In genomic region chr9:59072076-59072777, GRCm38 (mm10) we compare ENCODE assay signal across 8 mouse cellular contexts. TPM values are rescaled to one million over a fixed set of nuclear protein-coding genes. Genes with fewer than 3 reads are reported as not detected.
DNase-seq lines count a peak whose midpoint lies in the region; ATAC-seq and TF ChIP-seq lines count a peak whose summit lies in the region.

No protein-coding gene starts in this region.

- no peaks in the 10 kb centered on the region for H3K27me3 ChIP-seq in heart, embryonic 12.5 days (replicated peaks)
- no peaks in the 10 kb centered on the region for H3K27me3 ChIP-seq in heart, adult 2 months (ENCODE audit: control insufficient read depth, insufficient read depth, low read length)
- no peaks in the 10 kb centered on the region for H3K27me3 ChIP-seq in forebrain, postnatal 0 days (ENCODE audit: insufficient read depth, low read length)
- H3K27me3 ChIP-seq in midbrain, embryonic 12.5 days, result peaks cover 27% of the 10 kb centered on the region

- WGBS in heart, embryonic 12.5 days, result 45% methylated on average over 14 of the region's 14 CpGs
- 64% methylated on average over 14 of the region's 14 CpGs for WGBS in heart, adult 2 months
- 13% methylated on average over 14 of the region's 14 CpGs for WGBS in forebrain, postnatal 0 days
- 14% methylated on average over 14 of the region's 14 CpGs for WGBS in midbrain, embryonic 12.5 days

- no peak for TF ChIP-seq POLR2A in heart, adult 2 months (IDR thresholded peaks at IDR 0.05; ENCODE audit: insufficient read depth, low read depth, low read length)
- no peak for TF ChIP-seq POLR2A in brain, embryonic 14.5 days (IDR thresholded peaks at IDR 0.05; ENCODE audit: borderline replicate concordance, extremely low read depth, insufficient read depth, insufficient read length, poor library complexity, severe bottlenecking)

- H3K36me3 ChIP-seq in heart, embryonic 12.5 days, result no peaks in the 10 kb centered on the region
- no peaks in the 10 kb centered on the region for H3K36me3 ChIP-seq in heart, adult 2 months (ENCODE audit: control insufficient read depth, insufficient read depth, low read length)
- no peaks in the 10 kb centered on the region for H3K36me3 ChIP-seq in forebrain, postnatal 0 days (ENCODE audit: insufficient read depth)
- no peaks in the 10 kb centered on the region for H3K36me3 ChIP-seq in midbrain, embryonic 12.5 days

- H3K9me3 ChIP-seq in heart, embryonic 12.5 days (replicated peaks), result no peaks in the 10 kb centered on the region
- no peaks in the 10 kb centered on the region for H3K9me3 ChIP-seq in forebrain, postnatal 0 days (ENCODE audit: low read length)
- no peaks in the 10 kb centered on the region for H3K9me3 ChIP-seq in midbrain, embryonic 12.5 days

- no peak for TF ChIP-seq CTCF in heart, adult 2 months (IDR thresholded peaks at IDR 0.05)
- no peak for TF ChIP-seq CTCF in brain, embryonic 14.5 days (IDR thresholded peaks at IDR 0.05; ENCODE audit: borderline replicate concordance, extremely low read depth, insufficient read depth, insufficient read length)
- no peak for TF ChIP-seq CTCF in forebrain, postnatal 0 days (IDR thresholded peaks at IDR 0.05; ENCODE audit: low read depth)

- H3K27ac ChIP-seq in heart, embryonic 12.5 days (ENCODE audit: poor library complexity, severe bottlenecking), result no peak overlapping the region
- no peak overlapping the region; the same call in 1 of the 2 replicates for H3K27ac ChIP-seq in heart, adult 2 months
- H3K27ac ChIP-seq in forebrain, postnatal 0 days (ENCODE audit: low read depth, low read length), result peak overlapping the region; percentile 71
- H3K27ac ChIP-seq in midbrain, embryonic 12.5 days (replicated peaks), result peak overlapping the region; percentile 76

- no peak for ATAC-seq in heart, embryonic 12.5 days (ENCODE audit: insufficient number of reproducible peaks, low FRiP score)
- peak; percentile 90 for ATAC-seq in forebrain, postnatal 0 days
- peak; percentile 79 for ATAC-seq in midbrain, embryonic 12.5 days (ENCODE audit: low FRiP score, low read depth)
- no peak for ATAC-seq in inflammation-experienced regulatory T-cells, adult 6 months

- peak overlapping the region; percentile 43 for H3K4me2 ChIP-seq in heart, embryonic 12.5 days
- H3K4me2 ChIP-seq in forebrain, postnatal 0 days (ENCODE audit: low read depth), result peak overlapping the region; percentile 24
- H3K4me2 ChIP-seq in midbrain, embryonic 12.5 days (replicated peaks), result peak overlapping the region; percentile 56

- intact Hi-C loops in heart, adult 2 months (cut with DNase I), result no loop called here

- H3K4me3 ChIP-seq in heart, embryonic 12.5 days, result no peak overlapping the region
- no peak overlapping the region for H3K4me3 ChIP-seq in heart, adult 2 months
- no peak overlapping the region; the same call in 1 of the 2 replicates for H3K4me3 ChIP-seq in forebrain, postnatal 0 days (ENCODE audit: low read depth, low read length)
- peak overlapping the region; percentile 30 for H3K4me3 ChIP-seq in midbrain, embryonic 12.5 days

- H3K79me2 ChIP-seq in heart, adult 2 months (replicated peaks; ENCODE audit: control insufficient read depth, insufficient read depth, low read length), result no peaks in the 10 kb centered on the region

- DNase-seq in heart, adult 2 months, result no peak
- DNase-seq in brain, embryonic 14.5 days (ENCODE audit: low read depth), result peak; percentile 90
- peak; percentile 63 for DNase-seq in forebrain, postnatal 0 days
- DNase-seq in T-cell, adult 2 months (ENCODE audit: low spot score), result no peak
- no peak for DNase-seq in adrenal gland, adult 18-20 months (ENCODE audit: low spot score in 2 of 2)

- H3K9ac ChIP-seq in heart, embryonic 12.5 days, result no peak overlapping the region; the same call in 1 of the 2 replicates
- H3K9ac ChIP-seq in heart, adult 2 months (ENCODE audit: low read depth, low read length), result no peak overlapping the region
- peak overlapping the region; percentile 25 for H3K9ac ChIP-seq in forebrain, postnatal 0 days
- peak overlapping the region; percentile 29 for H3K9ac ChIP-seq in midbrain, embryonic 12.5 days (replicated peaks)

- no peak for TF ChIP-seq EP300 in heart, adult 2 months (IDR thresholded peaks at IDR 0.05; ENCODE audit: insufficient read depth, low read depth, low read length)

- H3K4me1 ChIP-seq in heart, embryonic 12.5 days (replicated peaks), result peaks cover 30% of the 10 kb centered on the region
- H3K4me1 ChIP-seq in heart, adult 2 months (ENCODE audit: control insufficient read depth, insufficient read depth, low read length), result peaks cover 4% of the 10 kb centered on the region; the same call in 1 of the 2 replicates
- H3K4me1 ChIP-seq in forebrain, postnatal 0 days (ENCODE audit: insufficient read depth), result peaks cover 18% of the 10 kb centered on the region
- H3K4me1 ChIP-seq in midbrain, embryonic 12.5 days, result peaks cover 30% of the 10 kb centered on the region

RNA-seq across cellular contexts. Expression of gene Neo1, which starts 36.0 kb away (rescaled TPM):
- polyA plus RNA-seq in heart, embryonic 12.5 days (2016; fragmentation: Nextera tagmentation; extraction: Ambion mirVana), result 41.8 and 43.6 TPM in 2 replicates
- 10 to 100 TPM; 46.9 to 48.1 TPM for total RNA-seq in heart, adult 2 months (2021)
- polyA plus RNA-seq in heart, adult 2 months (2012; rRNA removed), result 30.5 and 52.4 TPM in 2 replicates
- polyA plus RNA-seq in brain, embryonic 14.5 days (2012; rRNA removed), result 74.4 and 98.3 TPM in 2 replicates
- total RNA-seq in forebrain, postnatal 0 days (2014; rRNA removed), result 177 and 237 TPM in 2 replicates
- polyA plus RNA-seq in forebrain, postnatal 0 days (2015; fragmentation: Nextera tagmentation; extraction: Ambion mirVana), result 36.2 and 50.4 TPM in 2 replicates
- 52.7 and 58.6 TPM in 2 replicates for polyA plus RNA-seq in midbrain, embryonic 12.5 days (2016; fragmentation: Nextera tagmentation; extraction: Ambion mirVana)
- polyA plus RNA-seq in inflammation-experienced regulatory T-cells, adult 6 months (2017; shearing (Covaris generic)), result under 1 TPM in 1 of 3 experiments, not detected in 2; 0.05 TPM
- 10 to 100 TPM; 44.5 to 52.7 TPM for total RNA-seq in adrenal gland, adult 18-20 months (2021)

Comparison
In these comparisons a context has a peak if more than half of its experiments do, and no peak if none do; other contexts are left out.
1. ATAC-seq: peak in forebrain, postnatal 0 days (single experiment) and midbrain, embryonic 12.5 days (single experiment); none in heart, embryonic 12.5 days (single experiment) and inflammation-experienced regulatory T-cells, adult 6 months (single experiment).
2. H3K27ac ChIP-seq: peak in forebrain, postnatal 0 days (single experiment) and midbrain, embryonic 12.5 days (single experiment); none in heart, embryonic 12.5 days (single experiment) and heart, adult 2 months (single experiment).
3. H3K9ac ChIP-seq: peak in forebrain, postnatal 0 days (single experiment) and midbrain, embryonic 12.5 days (single experiment); none in heart, embryonic 12.5 days (single experiment) and heart, adult 2 months (single experiment).
4. DNase-seq: peak in brain, embryonic 14.5 days (single experiment) and forebrain, postnatal 0 days (single experiment); none in heart, adult 2 months (0 of 2), T-cell, adult 2 months (single experiment) and adrenal gland, adult 18-20 months (0 of 2).
5. RNA of gene Neo1, which starts 36.0 kb away (polyA plus RNA-seq): 74.4 to 98.3 TPM in brain, embryonic 14.5 days, 52.7 to 58.6 TPM in midbrain, embryonic 12.5 days, 36.2 to 50.4 TPM in forebrain, postnatal 0 days, 41.8 to 43.6 TPM in heart, embryonic 12.5 days and 30.5 to 52.4 TPM in heart, adult 2 months; 0.05 TPM in inflammation-experienced regulatory T-cells, adult 6 months; every median in the first group is over 10 times any median in the second.
6. Peak in every context shown above with its lines, with median percentiles within 50 percentile points of each other: H3K4me2 ChIP-seq.